In the genomic region with DNA sequence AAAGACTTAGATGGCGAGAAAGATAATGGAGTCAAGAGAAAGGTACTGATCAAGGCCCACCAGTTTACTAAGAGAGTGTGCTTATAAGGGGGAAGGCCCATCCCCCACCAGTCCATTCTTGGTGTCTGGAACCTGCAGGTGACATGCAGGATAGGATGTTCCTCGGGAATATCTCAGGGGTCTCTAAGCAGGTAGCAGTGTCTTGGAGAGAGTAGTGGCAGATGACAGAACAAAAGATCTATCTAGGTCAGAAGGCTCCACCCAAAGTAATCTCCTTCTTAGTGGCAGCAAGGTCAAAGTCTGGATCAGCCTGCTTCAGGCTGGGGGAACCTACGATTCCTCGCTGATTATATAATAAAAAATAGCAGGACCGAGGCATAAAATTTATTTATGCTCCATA, we compare ENCODE assay signal across 15 mouse cellular contexts.
"Had no signal": no experiment of that assay in that cellular context is flagged by ENCODE, and none has a peak within 500 bp of the region (broad histone marks: within the 10 kb centered on the region; RNA-seq: fewer than 3 reads in every experiment).

No protein-coding gene starts in this region.

- DNase-seq: retina, postnatal 1 day; right cerebral cortex, adult 18-20 months; right cerebral cortex, postnatal 25 days; spleen, adult 18-20 months; thymus, adult 18-20 months; thymus, adult 2 months; thymus, postnatal 14 days; thymus, postnatal 25 days; thymus, postnatal 36 days; thymus, postnatal 4 days had no signal

- H3K4me3 ChIP-seq: neural tube, embryonic 12.5 days; neural tube, embryonic 13.5 days; neural tube, embryonic 15.5 days; stomach, embryonic 15.5 days had no signal

- H3K4me1 ChIP-seq: neural tube, embryonic 12.5 days; neural tube, embryonic 13.5 days; neural tube, embryonic 15.5 days; stomach, embryonic 15.5 days had no signal

- H3K36me3 ChIP-seq: neural tube, embryonic 12.5 days; neural tube, embryonic 13.5 days; neural tube, embryonic 15.5 days; stomach, embryonic 15.5 days had no signal

- H3K9ac ChIP-seq: neural tube, embryonic 12.5 days; neural tube, embryonic 13.5 days; neural tube, embryonic 15.5 days; stomach, embryonic 15.5 days had no signal

- H3K9me3 ChIP-seq: neural tube, embryonic 12.5 days; neural tube, embryonic 15.5 days; stomach, embryonic 15.5 days had no signal

- H3K27ac ChIP-seq: neural tube, embryonic 12.5 days; neural tube, embryonic 13.5 days; neural tube, embryonic 15.5 days; stomach, embryonic 15.5 days; stomach, postnatal 0 days had no signal
